Mouse (Mus musculus) neural tube, embryonic 14.5 days (tissue): ENCODE data around the gene Itgb4. TPM values are rescaled to one million over a fixed set of nuclear protein-coding genes. Genes with fewer than 3 reads are reported as not detected.

ENCODE experiments used
- ATAC-seq: fragments of 200-750 bp; cut with Nextera tagmentation; 2 replicates; pipeline ENCODE4 v1.8.0; 2017; ENCODE audit warnings: low read depth, mild to moderate bottlenecking, moderate TSS enrichment, moderate library complexity
- H3K27ac ChIP-seq: fragments of 300-500 bp; sonication (generic); 2 replicates; pipeline ENCODE4 v1.5.1; 2014; ENCODE audit warnings: low read depth, mild to moderate bottlenecking, control low read depth, low read length, moderate library complexity, mixed read lengths
- H3K27me3 ChIP-seq: fragments of 300-500 bp; sonication (generic); 2 replicates; pipeline ENCODE4 v1.6.1; 2014; ENCODE audit warnings: low read length; ENCODE audit not compliant: control insufficient read depth, insufficient read depth
- H3K36me3 ChIP-seq: fragments of 300-500 bp; sonication (generic); 2 replicates; pipeline ENCODE4 v1.6.1; 2014; ENCODE audit warnings: low read length, mixed read lengths; ENCODE audit not compliant: control insufficient read depth, insufficient read depth
- H3K4me1 ChIP-seq: fragments of 300-500 bp; sonication (generic); 2 replicates; pipeline ENCODE4 v1.6.1; 2014; ENCODE audit warnings: low read length; ENCODE audit not compliant: control insufficient read depth, insufficient read depth
- H3K4me2 ChIP-seq: fragments of 300-500 bp; sonication (generic); 2 replicates; pipeline ENCODE4 v1.6.1; 2014; ENCODE audit warnings: mild to moderate bottlenecking, low read depth, low read length, control low read depth
- H3K4me3 ChIP-seq: fragments of 300-500 bp; sonication (generic); 2 replicates; pipeline ENCODE4 v1.5.1; 2014; ENCODE audit warnings: low read depth, low read length, control low read depth, mixed read lengths
- H3K9ac ChIP-seq: fragments of 300-500 bp; sonication (generic); replicated peaks from 2 replicates; pipeline ENCODE4 v1.6.1; 2014; ENCODE audit warnings: low read depth, mild to moderate bottlenecking, control low read depth, low read length, mixed read lengths
- H3K9me3 ChIP-seq: fragments of 300-500 bp; sonication (generic); 2 replicates; pipeline ENCODE4 v1.6.1; 2016; ENCODE audit warnings: low read length; ENCODE audit not compliant: control insufficient read depth
- WGBS: fragments of 180-500 bp; shearing (Covaris S2); extraction: QIAGEN DNeasy Blood & Tissue Kit; methylation state at CpG from one replicate; pipeline ENCODE4 v1.1.7; 2014; 5-methylcytosine and 5-hydroxymethylcytosine counted together
- polyA plus RNA-seq: library from polyadenylated mRNA; unstranded; fragments of >200 nt; fragmentation: Nextera tagmentation; extraction: Ambion mirVana; gene quantifications from 2 replicates; pipeline ENCODE4 v1.2.1, GENCODE M21; 2014

Gene Itgb4
- polyA plus RNA-seq = 1.6 and 2.3 TPM in 2 replicates

GRCm38 (mm10) chr11:115974309-115975082 is at the start of gene Itgb4:
Itgb4 (plus strand) TSS chr11:115974709.
- H3K4me3 ChIP-seq = peak within 1 kb of the TSS; percentile 32
- no peak for ATAC-seq
- no peaks in the 10 kb centered on the region for H3K9me3 ChIP-seq
- 14% methylated on average over 33 of the region's 58 CpGs for WGBS
- peaks cover 7% of the 10 kb centered on the region for H3K4me1 ChIP-seq
- no peak within 1 kb of the TSS for H3K27ac ChIP-seq
- H3K9ac ChIP-seq = peak within 1 kb of the TSS; percentile 44
- H3K36me3 ChIP-seq = no peaks in the 10 kb centered on the region
- peak within 1 kb of the TSS; percentile 54 for H3K4me2 ChIP-seq
- peaks cover 18% of the 10 kb centered on the region for H3K27me3 ChIP-seq

DNA sequence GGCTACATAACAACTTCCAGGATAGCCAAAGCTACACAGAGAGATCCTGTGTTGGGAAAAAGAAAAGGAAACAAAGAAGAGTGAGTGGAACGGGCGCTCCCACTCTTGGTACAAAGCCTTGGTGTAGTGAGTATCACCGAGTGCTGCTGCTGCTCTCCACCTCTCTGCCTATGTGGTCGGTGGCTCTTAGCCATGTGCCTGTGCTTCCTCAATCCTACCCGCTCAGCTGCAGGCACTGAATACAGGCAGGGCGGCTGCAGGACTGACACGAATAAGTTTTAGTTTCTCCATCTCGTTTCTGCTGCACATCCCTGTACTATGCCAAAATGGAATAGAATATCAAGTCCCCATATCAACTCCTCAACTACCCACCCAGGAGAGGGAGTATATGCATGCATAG is 45.5 kb upstream of the Itgb4 start:
- H3K9ac ChIP-seq = no peak overlapping the region
- 89% methylated on average over 8 of the region's 8 CpGs for WGBS
- no peaks in the 10 kb centered on the region for H3K27me3 ChIP-seq
- no peak overlapping the region for H3K27ac ChIP-seq
- no peaks in the 10 kb centered on the region for H3K9me3 ChIP-seq
- peaks cover 8% of the 10 kb centered on the region for H3K4me1 ChIP-seq
- 0 out of 2 replicates have a peak, but pooled peaks cover 5% of the 10 kb centered on the region for H3K36me3 ChIP-seq
- no peak for ATAC-seq
- no peak overlapping the region for H3K4me2 ChIP-seq
- H3K4me3 ChIP-seq = no peak overlapping the region

- Histone ChIP-seq H3K36me3 (no peaks in the 10 kb centered on the region), H3K27me3 (no peaks in the 10 kb centered on the region), H3K27ac (no peak overlapping the region), H3K9ac (no peak overlapping the region), H3K4me2 (no peak overlapping the region), H3K9me3 (no peaks in the 10 kb centered on the region), H3K4me1 (peaks cover 13% of the 10 kb centered on the region), H3K4me3 (no peak overlapping the region)
- no peak for ATAC-seq
- 77% methylated on average over 3 of the region's 3 CpGs for WGBS
Measured at GRCm38 (mm10) chr11:115929818-115930217, 44.7 kb upstream of the Itgb4 start.

DNA sequence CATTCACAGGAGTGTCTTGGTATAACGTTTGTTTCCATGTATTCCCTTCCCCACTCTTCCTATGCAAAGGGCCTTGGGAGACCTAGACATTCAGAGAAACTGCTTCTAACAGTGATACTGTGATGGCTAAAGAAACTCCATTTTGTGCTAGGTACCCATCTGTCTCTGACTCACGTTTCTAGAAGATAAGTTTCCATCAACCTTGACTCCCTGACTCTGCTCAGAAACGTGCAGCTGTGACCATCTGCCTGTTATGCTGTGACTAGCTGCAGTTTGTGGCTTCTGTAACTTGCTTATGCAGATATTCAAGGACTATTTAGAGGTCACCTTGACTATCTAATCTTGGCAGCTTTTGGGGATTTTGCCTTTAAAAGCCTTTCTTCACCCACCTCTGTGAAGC is 43.3 kb upstream of the Itgb4 start:
- H3K4me1 ChIP-seq = peaks cover 13% of the 10 kb centered on the region
- H3K36me3 ChIP-seq = no peaks in the 10 kb centered on the region
- H3K4me3 ChIP-seq = no peak overlapping the region
- no peak overlapping the region for H3K27ac ChIP-seq
- H3K9ac ChIP-seq = no peak overlapping the region
- H3K4me2 ChIP-seq = no peak overlapping the region
- 83% methylated on average over 3 of the region's 3 CpGs for WGBS
- H3K9me3 ChIP-seq = no peaks in the 10 kb centered on the region
- H3K27me3 ChIP-seq = no peaks in the 10 kb centered on the region
- ATAC-seq = no peak

DNA sequence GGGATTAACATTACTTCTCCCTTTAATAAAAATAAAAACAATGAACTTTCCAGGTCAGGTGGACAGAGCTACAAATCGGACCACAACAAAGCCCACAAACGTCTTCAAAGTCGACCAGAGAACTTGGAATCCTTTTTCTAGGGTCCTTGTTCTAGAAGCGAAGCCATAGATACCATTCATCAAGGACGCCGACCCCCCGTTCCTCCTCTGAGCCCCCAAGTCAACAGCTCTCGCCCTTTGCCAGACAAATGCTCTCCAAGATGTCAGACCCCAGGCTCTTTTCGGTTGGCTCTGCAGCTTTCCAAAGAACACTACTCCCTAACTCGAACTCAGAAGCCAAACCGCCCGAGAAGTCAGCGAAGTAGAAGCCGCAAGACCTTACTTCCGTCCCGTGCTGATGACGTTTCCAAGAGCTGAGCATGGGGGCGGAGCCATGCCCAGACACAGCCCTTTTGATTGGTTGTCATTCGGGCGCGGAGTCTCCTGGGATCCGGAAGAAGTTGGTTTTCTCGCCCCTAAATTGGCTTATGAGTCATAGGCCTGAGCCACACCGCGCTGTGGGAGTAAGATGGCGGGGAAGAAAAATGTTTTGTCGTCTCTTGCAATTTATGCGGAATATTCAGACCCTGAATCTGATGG is 41.3 kb upstream of the Itgb4 start, which contains the start of the genes Sap30bp and Recql5:
TSS of gene Sap30bp (plus strand) at position 175 of the 639 bp plus-strand sequence.
TSS of gene Recql5 (minus strand) at position 370 of the 639 bp plus-strand sequence.
- under 1% methylated on average over 28 of the region's 28 CpGs for WGBS
- Histone ChIP-seq H3K4me3 (peak within 1 kb of the TSS; percentile 64), H3K4me2 (peak within 1 kb of the TSS; percentile 95), H3K27me3 (no peaks in the 10 kb centered on the region), H3K4me1 (peaks cover 13% of the 10 kb centered on the region), H3K27ac (peak within 1 kb of the TSS; percentile 45; the same call in 1 of the 2 replicates), H3K9me3 (no peaks in the 10 kb centered on the region), H3K36me3 (peaks cover 4% of the 10 kb centered on the region), H3K9ac (peak within 1 kb of the TSS; percentile 64)
- ATAC-seq = peak; percentile 98

DNA sequence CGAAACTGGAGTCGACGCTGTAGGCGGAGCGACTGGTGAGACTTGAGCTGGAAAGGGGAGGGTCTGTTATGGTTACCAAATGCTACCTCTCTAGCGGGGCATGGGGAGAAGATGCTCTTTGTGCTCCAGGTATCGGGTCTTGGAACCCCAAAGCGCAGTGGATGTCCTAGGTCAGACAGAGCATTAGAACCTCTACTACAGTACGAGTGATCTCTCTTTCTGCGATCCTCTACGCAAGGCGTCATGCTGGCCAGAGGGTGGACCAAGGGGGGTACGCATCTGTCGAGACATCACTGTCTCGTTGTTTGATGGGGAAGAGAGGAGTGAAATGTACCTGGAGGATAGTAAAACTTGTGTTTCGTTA is 40.8 kb upstream of the Itgb4 start:
- Histone ChIP-seq H3K4me3 (peak overlapping the region; percentile 64), H3K27me3 (no peaks in the 10 kb centered on the region), H3K4me2 (peak overlapping the region; percentile 54), H3K4me1 (peaks cover 13% of the 10 kb centered on the region), H3K9ac (peak overlapping the region; percentile 64), H3K9me3 (no peaks in the 10 kb centered on the region), H3K36me3 (peaks cover 9% of the 10 kb centered on the region), H3K27ac (peak overlapping the region; percentile 45; the same call in 1 of the 2 replicates)
- ATAC-seq = peak; percentile 38; the same call in 1 of the 2 replicates
- WGBS = 1% methylated on average over 16 of the region's 16 CpGs

DNA sequence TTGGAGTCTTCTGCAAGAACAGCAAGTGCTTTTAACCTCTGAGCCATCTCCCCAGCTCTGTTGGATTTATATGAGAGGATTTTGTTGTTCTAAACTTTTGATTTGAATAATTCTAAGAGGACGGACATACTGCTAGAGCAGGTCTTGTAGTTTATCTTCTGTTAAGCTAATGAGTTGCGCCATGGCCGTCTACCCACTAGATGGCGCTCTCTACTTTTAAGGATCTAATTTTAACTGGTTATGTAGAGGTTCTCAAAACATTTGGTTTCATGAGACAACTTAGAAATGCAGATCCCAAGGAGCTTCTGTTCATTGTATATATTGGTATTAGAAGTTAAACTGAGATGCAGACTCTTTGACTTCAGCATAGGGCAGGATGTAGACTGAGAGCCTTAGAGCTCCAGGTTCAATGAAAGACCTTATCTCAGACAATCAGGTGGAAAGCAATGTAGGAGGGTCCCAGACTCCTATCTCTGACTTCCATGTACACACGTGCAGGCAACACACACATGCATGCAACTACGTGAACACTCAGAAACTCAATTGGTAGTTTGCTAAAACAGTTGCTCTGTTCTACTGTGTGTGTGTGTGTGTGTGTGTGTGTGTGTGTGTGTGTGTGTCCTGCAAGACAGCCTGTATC is 34.7 kb upstream of the Itgb4 start:
- no peak overlapping the region for H3K4me3 ChIP-seq
- no peak overlapping the region for H3K4me2 ChIP-seq
- H3K9me3 ChIP-seq = no peaks in the 10 kb centered on the region
- H3K27ac ChIP-seq = no peak overlapping the region
- H3K36me3 ChIP-seq = peaks cover 29% of the 10 kb centered on the region
- 42% methylated on average over 6 of the region's 6 CpGs for whole genome bisulfite sequencing
- ATAC-seq = no peak
- no peaks in the 10 kb centered on the region for H3K27me3 ChIP-seq
- no peaks in the 10 kb centered on the region; the same call in 1 of the 2 replicates for H3K4me1 ChIP-seq
- no peak overlapping the region for H3K9ac ChIP-seq

GRCm38 (mm10) chr11:115941980-115942379 is 32.5 kb upstream of the Itgb4 start:
- no peak overlapping the region for H3K4me3 ChIP-seq
- 87% methylated on average over 7 of the region's 7 CpGs for WGBS
- no peak for ATAC-seq
- H3K4me2 ChIP-seq = no peak overlapping the region
- H3K27me3 ChIP-seq = no peaks in the 10 kb centered on the region
- H3K27ac ChIP-seq = no peak overlapping the region
- no peaks in the 10 kb centered on the region for H3K9me3 ChIP-seq
- H3K4me1 ChIP-seq = no peaks in the 10 kb centered on the region
- H3K9ac ChIP-seq = no peak overlapping the region
- peaks cover 29% of the 10 kb centered on the region for H3K36me3 ChIP-seq
